ENCODE assay signal across 9 mouse cellular contexts in genomic region chr7:137322926-137323325, GRCm38 (mm10). TPM values are rescaled to one million over a fixed set of nuclear protein-coding genes. Genes with fewer than 3 reads are reported as not detected.
DNase-seq lines count a peak whose midpoint lies in the region; ATAC-seq and TF ChIP-seq lines count a peak whose summit lies in the region.
"Had no signal": no experiment of that assay in that cellular context is flagged by ENCODE, and none has a peak within 500 bp of the region (broad histone marks: within the 10 kb centered on the region; RNA-seq: fewer than 3 reads in every experiment).

No protein-coding gene starts in this region.

- TF ChIP-seq CTCF in liver, postnatal 0 days (IDR thresholded peaks at IDR 0.05; ENCODE audit: low read depth), result no peak

- in situ Hi-C loops in ES-E14 (cut with MboI; ENCODE audit: low sequenced_read_pairs in 2 of 2, unreplicated experiment in 2 of 2), result loop anchor here in 1 of 2 experiments (25.0 kb wide), 1 partner anchor 836 kb away; no protein-coding TSS in a partner anchor

- H3K9me3 ChIP-seq in heart, embryonic 11.5 days (replicated peaks; ENCODE audit: control insufficient read depth, low read length), result no peaks in the 10 kb centered on the region
- H3K9me3 ChIP-seq in ES-E14 (ENCODE audit: control insufficient read depth, insufficient read depth, low read depth, low read length), result no peaks in the 10 kb centered on the region
- H3K9me3 ChIP-seq in hindbrain, embryonic 10.5 days, result no peaks in the 10 kb centered on the region
- no peaks in the 10 kb centered on the region for H3K9me3 ChIP-seq in liver, postnatal 0 days (ENCODE audit: low read length)

- no peak for TF ChIP-seq EP300 in liver, postnatal 0 days (IDR thresholded peaks at IDR 0.05; ENCODE audit: low read depth)

- peaks cover 81% of the 10 kb centered on the region for H3K27me3 ChIP-seq in heart, embryonic 11.5 days (ENCODE audit: control insufficient read depth, insufficient read depth, low read length)
- peaks cover 93% of the 10 kb centered on the region for H3K27me3 ChIP-seq in hindbrain, embryonic 10.5 days (ENCODE audit: insufficient read depth, poor library complexity, severe bottlenecking)
- H3K27me3 ChIP-seq in liver, postnatal 0 days (ENCODE audit: insufficient read depth, low read length), result peaks cover 83% of the 10 kb centered on the region

- H3K36me3 ChIP-seq in heart, embryonic 11.5 days (ENCODE audit: control insufficient read depth, insufficient read depth, low read length), result no peaks in the 10 kb centered on the region
- H3K36me3 ChIP-seq in ES-E14 (ENCODE audit: control insufficient read depth, insufficient read depth, low read length, poor library complexity, severe bottlenecking), result no peaks in the 10 kb centered on the region
- no peaks in the 10 kb centered on the region for H3K36me3 ChIP-seq in hindbrain, embryonic 10.5 days
- H3K36me3 ChIP-seq in liver, postnatal 0 days (replicated peaks; ENCODE audit: insufficient read depth, low read length), result no peaks in the 10 kb centered on the region

- H3K4me1 ChIP-seq in heart, embryonic 11.5 days (ENCODE audit: control insufficient read depth, insufficient read depth, low read length), result peaks cover 12% of the 10 kb centered on the region
- H3K4me1 ChIP-seq in ES-E14 (ENCODE audit: control insufficient read depth in 2 of 2, insufficient read depth in 2 of 2, low read length in 2 of 2, poor library complexity in 1 of 2), result no peaks in the 10 kb centered on the region; a peak in 1 of 4 replicates
- H3K4me1 ChIP-seq in hindbrain, embryonic 10.5 days (replicated peaks), result peaks cover 52% of the 10 kb centered on the region
- H3K4me1 ChIP-seq in liver, postnatal 0 days (ENCODE audit: insufficient read depth), result peaks cover 3% of the 10 kb centered on the region; the same call in 1 of the 2 replicates

- peak overlapping the region; percentile 46 for H3K4me3 ChIP-seq in heart, embryonic 11.5 days (ENCODE audit: low read depth, low read length)
- peak overlapping the region; percentile 51 to 55; a peak in 3 of 4 replicates for H3K4me3 ChIP-seq in ES-E14 (ENCODE audit: insufficient read depth in 1 of 2, low read depth in 1 of 2, low read length in 2 of 2, poor library complexity in 1 of 2, severe bottlenecking in 1 of 2)
- H3K4me3 ChIP-seq in hindbrain, embryonic 10.5 days, result peak overlapping the region; percentile 55
- 0 out of 2 replicates have a peak overlapping the region, but pooled peaks have one; percentile 15 for H3K4me3 ChIP-seq in liver, postnatal 0 days (ENCODE audit: low read depth, low read length)
- H3K4me3 ChIP-seq: myocyte had no signal

- H3K4me2 ChIP-seq in heart, embryonic 11.5 days, result peak overlapping the region; percentile 74
- no peak overlapping the region for H3K4me2 ChIP-seq in liver, postnatal 0 days (ENCODE audit: low read depth, low read length)

- WGBS in heart, embryonic 11.5 days (ENCODE audit: insufficient replicate concordance), result 1% methylated on average over 21 of the region's 21 CpGs
- WGBS in hindbrain, embryonic 10.5 days, result under 1% methylated on average over 21 of the region's 21 CpGs
- 2% methylated on average over 18 of the region's 21 CpGs for WGBS in liver, postnatal 0 days (ENCODE audit: insufficient replicate concordance)

- ATAC-seq in heart, embryonic 11.5 days (replicated peaks; ENCODE audit: insufficient number of reproducible peaks, low FRiP score, low TSS enrichment), result no peak
- ATAC-seq in liver, postnatal 0 days, result no peak
- no peak for ATAC-seq in cerebellum, adult (ENCODE audit: insufficient number of reproducible peaks, low FRiP score, low TSS enrichment)
- ATAC-seq in erythroid progenitor cell, adult 5-6 weeks (replicated peaks; ENCODE audit: low FRiP score, poor library complexity, severe bottlenecking), result no peak

- DNase-seq in heart, postnatal 14 days, result no peak
- no peak for DNase-seq in ES-E14 (ENCODE audit: low read depth, low spot score)
- DNase-seq in hindbrain, embryonic 10.5 days (ENCODE audit: low spot score), result no peak
- DNase-seq in liver, postnatal 0 days, result no peak
- DNase-seq in thymus, postnatal 4 days, result no peak

- intact Hi-C loops in heart, postnatal 14 days (cut with DNase I), result loop anchor here (5.0 kb wide), 5 partner anchors 144 to 1531 kb away; no protein-coding TSS in a partner anchor

- no peak overlapping the region for H3K9ac ChIP-seq in heart, embryonic 11.5 days (ENCODE audit: low read depth, low read length)
- H3K9ac ChIP-seq in ES-E14 (ENCODE audit: insufficient read depth, low read depth, low read length, poor library complexity, severe bottlenecking), result 0 out of 2 replicates have a peak overlapping the region, but pooled peaks have one; percentile 2
- no peak overlapping the region for H3K9ac ChIP-seq in liver, postnatal 0 days (replicated peaks)

- no peak overlapping the region for H3K27ac ChIP-seq in heart, embryonic 11.5 days (ENCODE audit: low read depth, low read length)
- no peak overlapping the region for H3K27ac ChIP-seq in ES-E14 (ENCODE audit: insufficient read depth, low read depth, low read length, poor library complexity, severe bottlenecking)
- no peak overlapping the region for H3K27ac ChIP-seq in hindbrain, embryonic 10.5 days
- H3K27ac ChIP-seq in liver, postnatal 0 days (ENCODE audit: low read depth), result no peak overlapping the region

TF ChIP-seq in ES-E14, 5 proteins besides CTCF, POLR2A, EP300 and RAD21:
- TF ChIP-seq HCFC1 (IDR thresholded peaks at IDR 0.05; ENCODE audit: borderline replicate concordance, insufficient read depth, low read length) (no peak), ZC3H11A (IDR thresholded peaks at IDR 0.05; ENCODE audit: borderline replicate concordance, low read depth, low read length) (no peak), ZNF384 (IDR thresholded peaks at IDR 0.05; ENCODE audit: low read depth, low read length) (no peak), MAFK (IDR thresholded peaks at IDR 0.05; ENCODE audit: insufficient read depth, low read depth, low read length) (no peak), CHD2 (IDR thresholded peaks at IDR 0.05; ENCODE audit: low read depth, low read length) (no peak)
TF ChIP-seq in ES-E14: peak in this region for 0.

RNA-seq across cellular contexts. Expression of gene Ebf3, which starts 8.7 kb away (rescaled TPM):
- 0.90 and 1.6 TPM in 2 replicates for polyA plus RNA-seq in heart, embryonic 11.5 days (2014; fragmentation: Nextera tagmentation; extraction: Ambion mirVana)
- 10 to 100 TPM; 13.2 to 15.2 TPM for total RNA-seq in heart, postnatal 14 days (2021)
- total RNA-seq in ES-E14 (2012; rRNA removed), result 0.16 and 0.22 TPM in 2 replicates
- polyA plus RNA-seq in hindbrain, embryonic 10.5 days (2016; fragmentation: Nextera tagmentation; extraction: Ambion mirVana), result 5.7 and 7.4 TPM in 2 replicates
- 0.05 TPM in 1 of 2 replicates, not detected in the other for polyA plus RNA-seq in liver, postnatal 0 days (2015; fragmentation: Nextera tagmentation; extraction: Ambion mirVana)
- total RNA-seq in erythroid progenitor cell, adult 5-6 weeks (2015; ENCODE audit: low replicate concordance), result 0.72 TPM in 1 of 2 replicates, not detected in the other
- total RNA-seq in erythroid progenitor cell, adult 5-6 weeks (2017; ENCODE audit: low replicate concordance), result 0.08 and 1.4 TPM in 2 replicates

Comparison
In these comparisons a context has a peak if more than half of its experiments do, and no peak if none do; other contexts are left out.
1. RNA of gene Ebf3, which starts 8.7 kb away (total RNA-seq): 13.2 to 15.2 TPM in heart, postnatal 14 days; 0.16 to 0.22 TPM in ES-E14 and 0.08 to 1.4 TPM in erythroid progenitor cell, adult 5-6 weeks; every median in the first group is over 4 times any median in the second.
2. Peak in every context shown above with its lines, with median percentiles within 50 percentile points of each other: H3K4me3 ChIP-seq.